Mouse (Mus musculus) hindbrain, embryonic 12.5 days (tissue): ENCODE data around the gene Lin28a. TPM values are rescaled to one million over a fixed set of nuclear protein-coding genes. Genes with fewer than 3 reads are reported as not detected.
A peak's percentile ranks its signal among the peaks of the same experiment; 100 is the strongest.

Experiments used
- ATAC-seq: fragments of 200-750 bp; cut with Nextera tagmentation; 2 replicates; pipeline ENCODE4 v1.8.0; 2017; ENCODE audit warnings: moderate TSS enrichment; ENCODE audit not compliant: low FRiP score
- H3K27ac ChIP-seq: fragments of 300-500 bp; sonication (generic); 2 replicates; pipeline ENCODE4 v1.5.1; 2016; ENCODE audit warnings: mild to moderate bottlenecking
- H3K27me3 ChIP-seq: fragments of 300-500 bp; sonication (generic); 2 replicates; pipeline ENCODE4 v1.6.1; 2016; ENCODE audit warnings: mild to moderate bottlenecking
- H3K36me3 ChIP-seq: fragments of 300-500 bp; sonication (generic); 2 replicates; pipeline ENCODE4 v1.6.1; 2016; ENCODE audit warnings: mild to moderate bottlenecking
- H3K4me1 ChIP-seq: fragments of 300-500 bp; sonication (generic); 2 replicates; pipeline ENCODE4 v1.6.1; 2016
- H3K4me2 ChIP-seq: fragments of 300-500 bp; sonication (generic); replicated peaks from 2 replicates; pipeline ENCODE4 v1.6.1; 2016; ENCODE audit warnings: mild to moderate bottlenecking
- H3K4me3 ChIP-seq: fragments of 300-500 bp; sonication (generic); 2 replicates; pipeline ENCODE4 v1.5.1; 2016; ENCODE audit warnings: mild to moderate bottlenecking
- H3K9ac ChIP-seq: fragments of 300-500 bp; sonication (generic); 2 replicates; pipeline ENCODE4 v1.6.1; 2016; ENCODE audit warnings: mild to moderate bottlenecking, moderate library complexity
- H3K9me3 ChIP-seq: fragments of 300-500 bp; sonication (generic); replicated peaks from 2 replicates; pipeline ENCODE4 v1.6.1; 2016; ENCODE audit warnings: mild to moderate bottlenecking
- WGBS: fragments of 180-500 bp; shearing (Covaris S2); methylation state at CpG from one replicate; pipeline ENCODE4 v1.1.7; 2016; 5-methylcytosine and 5-hydroxymethylcytosine counted together
- polyA plus RNA-seq: library from polyadenylated mRNA; unstranded; fragments of >200 nt; fragmentation: Nextera tagmentation; extraction: Ambion mirVana; gene quantifications from 2 replicates; pipeline ENCODE4 v1.2.1, GENCODE M21; 2016

Gene Lin28a
- polyA plus RNA-seq, 1 experiment from 2014 or later: 1.4 TPM

GRCm38 (mm10) chr4:133968150-133968921 is 50.3 kb downstream of the Lin28a start, which contains the start of gene Hmgn2:
Gene Hmgn2, minus strand, starts transcription at chr4:133968650.
- H3K4me1 ChIP-seq: peaks cover 45% of the 10 kb centered on the region
- no peaks in the 10 kb centered on the region for H3K9me3 ChIP-seq
- peaks cover 37% of the 10 kb centered on the region for H3K36me3 ChIP-seq
- H3K27me3 ChIP-seq: no peaks in the 10 kb centered on the region
- peak within 1 kb of the TSS; percentile 97 for H3K9ac ChIP-seq
- peak within 1 kb of the TSS; percentile 100 for H3K27ac ChIP-seq
- ATAC-seq: peak; percentile 71
- H3K4me3 ChIP-seq: peak within 1 kb of the TSS; percentile 79
- under 1% methylated on average over 42 of the region's 42 CpGs for WGBS
- peak within 1 kb of the TSS; percentile 87 for H3K4me2 ChIP-seq

- peak; percentile 84 for ATAC-seq
- H3K27me3 ChIP-seq: no peaks in the 10 kb centered on the region
- peaks cover 37% of the 10 kb centered on the region for H3K36me3 ChIP-seq
- peak overlapping the region; percentile 87 for H3K4me2 ChIP-seq
- WGBS: 2% methylated on average over 29 of the region's 29 CpGs
- H3K9me3 ChIP-seq: no peaks in the 10 kb centered on the region
- H3K27ac ChIP-seq: peak overlapping the region; percentile 100
- peak overlapping the region; percentile 79 for H3K4me3 ChIP-seq
- peak overlapping the region; percentile 97 for H3K9ac ChIP-seq
- H3K4me1 ChIP-seq: peaks cover 45% of the 10 kb centered on the region
Measured at GRCm38 (mm10) chr4:133967866-133968149, 50.8 kb downstream of the Lin28a start.

- Histone ChIP-seq H3K36me3 (peaks cover 37% of the 10 kb centered on the region), H3K9ac (peak overlapping the region; percentile 97), H3K9me3 (no peaks in the 10 kb centered on the region), H3K27me3 (no peaks in the 10 kb centered on the region), H3K4me1 (peaks cover 45% of the 10 kb centered on the region), H3K4me3 (peak overlapping the region; percentile 79), H3K27ac (peak overlapping the region; percentile 100), H3K4me2 (peak overlapping the region; percentile 87)
- peak; percentile 67 for ATAC-seq
- under 1% methylated on average over 85 of the region's 101 CpGs for WGBS
Measured at GRCm38 (mm10) chr4:133967138-133967865, 51.3 kb downstream of the Lin28a start.

DNA sequence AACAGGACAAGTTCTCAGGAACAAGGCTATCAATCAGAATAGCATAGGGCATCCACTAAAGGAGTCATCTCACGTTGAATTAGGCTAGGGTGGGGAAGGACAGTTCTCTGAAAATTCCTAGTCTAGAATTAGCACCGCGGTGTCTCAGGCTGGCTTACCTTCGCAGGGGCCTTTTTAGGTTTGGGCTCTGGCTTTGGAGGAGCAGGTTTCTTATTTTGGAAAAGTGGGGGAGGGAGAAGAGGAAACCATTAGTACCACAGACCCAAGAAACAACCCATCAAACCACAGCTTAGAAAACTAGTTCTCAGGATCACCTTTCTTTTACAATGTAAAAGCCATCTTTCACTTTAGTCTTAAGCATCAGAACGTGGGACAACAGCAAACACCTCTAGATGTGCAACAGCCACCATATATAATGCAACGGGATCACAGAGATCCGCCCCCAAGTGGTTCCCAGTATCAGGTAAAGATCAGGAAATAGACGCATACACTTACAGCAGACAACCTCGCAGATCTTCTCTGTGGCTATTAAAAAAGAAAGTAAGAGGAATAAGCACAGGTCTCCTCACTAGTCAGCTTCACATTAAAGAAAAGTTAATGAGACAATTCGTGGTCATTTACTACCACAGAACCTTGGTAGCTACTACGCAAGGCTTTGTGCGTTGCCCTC is 52.2 kb downstream of the Lin28a start:
- Histone ChIP-seq H3K27me3 (no peaks in the 10 kb centered on the region), H3K4me2 (peak overlapping the region; percentile 87), H3K27ac (peak overlapping the region; percentile 100; the same call in 1 of the 2 replicates), H3K36me3 (peaks cover 34% of the 10 kb centered on the region), H3K4me1 (peaks cover 45% of the 10 kb centered on the region), H3K9me3 (no peaks in the 10 kb centered on the region), H3K4me3 (peak overlapping the region; percentile 79), H3K9ac (peak overlapping the region; percentile 39)
- 54% methylated on average over 12 of the region's 12 CpGs for WGBS
- ATAC-seq: no peak

DNA sequence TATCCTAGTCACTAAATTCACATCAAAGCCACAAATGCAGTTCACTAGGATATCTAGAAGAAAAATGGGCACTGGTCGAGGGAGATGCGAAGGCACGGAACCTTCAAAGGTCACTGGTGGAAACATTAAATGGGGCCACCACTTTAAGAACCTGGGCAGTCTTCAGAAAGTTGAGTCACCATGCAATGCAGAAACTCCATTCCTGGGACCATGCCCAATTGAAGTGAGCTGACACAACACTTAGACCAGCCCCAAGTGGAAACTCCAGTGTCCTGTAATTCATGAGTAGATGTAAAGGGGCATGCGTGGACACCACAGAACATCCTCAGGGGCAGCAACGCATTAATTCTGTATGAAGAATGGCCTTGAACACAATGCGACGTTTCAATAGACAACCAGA is 56.1 kb downstream of the Lin28a start:
- Histone ChIP-seq H3K4me1 (peaks cover 14% of the 10 kb centered on the region), H3K4me3 (no peak overlapping the region), H3K9ac (no peak overlapping the region), H3K27me3 (no peaks in the 10 kb centered on the region), H3K4me2 (no peak overlapping the region), H3K9me3 (no peaks in the 10 kb centered on the region), H3K36me3 (peaks cover 34% of the 10 kb centered on the region), H3K27ac (no peak overlapping the region)
- WGBS: 84% methylated on average over 7 of the region's 7 CpGs
- ATAC-seq: no peak

DNA sequence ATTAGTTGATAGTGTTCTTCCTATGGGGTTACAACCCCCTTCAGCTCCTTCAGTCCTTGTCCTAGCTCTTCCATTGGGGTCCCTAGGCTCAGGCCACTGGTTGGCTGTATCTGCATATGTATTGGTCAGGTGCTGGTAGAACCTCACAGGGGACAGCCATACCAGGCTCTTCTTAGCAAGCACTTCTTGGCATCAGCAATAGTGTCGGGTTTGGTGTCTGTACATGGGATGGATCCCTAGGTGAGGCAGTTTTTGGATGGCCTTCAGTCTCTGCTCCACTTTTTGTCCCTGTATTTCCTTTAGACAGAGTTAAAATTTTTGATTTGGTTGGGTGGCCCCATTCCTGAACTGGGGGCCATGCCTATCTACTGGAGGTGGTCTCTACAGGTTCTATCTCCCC is 59.8 kb downstream of the Lin28a start:
- Histone ChIP-seq H3K27me3 (no peaks in the 10 kb centered on the region), H3K27ac (no peak overlapping the region), H3K4me1 (no peaks in the 10 kb centered on the region), H3K4me3 (no peak overlapping the region), H3K4me2 (no peak overlapping the region), H3K9ac (no peak overlapping the region), H3K9me3 (no peaks in the 10 kb centered on the region), H3K36me3 (peaks cover 15% of the 10 kb centered on the region)
- 81% methylated on average over 1 of the region's 1 CpGs for WGBS
- ATAC-seq: no peak

DNA sequence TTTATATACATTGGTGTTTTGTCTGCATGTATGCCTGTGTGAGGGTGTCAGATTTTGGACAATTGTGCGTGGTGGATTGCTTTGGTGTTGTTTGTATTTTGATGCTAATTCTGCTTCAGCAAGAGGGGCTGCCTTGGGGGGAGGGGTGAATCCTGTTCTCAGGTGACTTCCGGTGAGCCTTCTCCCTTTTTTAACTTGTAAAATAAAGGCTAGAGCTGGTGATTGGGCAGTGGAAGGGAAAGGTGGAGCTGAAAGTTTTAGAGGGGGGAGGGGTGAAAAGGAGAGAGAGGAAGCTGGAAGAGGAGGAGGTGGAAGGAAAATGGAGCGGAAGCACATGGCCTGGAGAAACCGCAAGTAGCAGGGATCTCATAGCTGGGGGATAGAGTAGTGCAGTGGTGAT is 62.3 kb downstream of the Lin28a start:
- WGBS: 87% methylated on average over 4 of the region's 4 CpGs
- Histone ChIP-seq H3K27ac (no peak overlapping the region), H3K4me2 (no peak overlapping the region), H3K4me1 (no peaks in the 10 kb centered on the region), H3K9me3 (no peaks in the 10 kb centered on the region), H3K4me3 (no peak overlapping the region), H3K9ac (no peak overlapping the region), H3K27me3 (no peaks in the 10 kb centered on the region), H3K36me3 (no peaks in the 10 kb centered on the region)
- no peak for ATAC-seq

Other genes starting within 250 kb of the Lin28a start
- 30.3 and 37.4 TPM in 2 replicates for gene Rps6ka1, start 131.0 kb downstream of the Lin28a start, polyA plus RNA-seq
- gene Hmgn2, start 50.2 kb downstream of the Lin28a start, polyA plus RNA-seq: 2,290 and 2,342 TPM in 2 replicates
- 43.1 and 44.1 TPM in 2 replicates for gene Dhdds, start 17.9 kb downstream of the Lin28a start, polyA plus RNA-seq
- not detected in 2 replicates for gene Zfp683, start 35.0 kb upstream of the Lin28a start, polyA plus RNA-seq
- 2.3 and 2.5 TPM in 2 replicates for gene Crybg2, start 42.0 kb upstream of the Lin28a start, polyA plus RNA-seq
- gene Cd52, start 76.2 kb upstream of the Lin28a start, polyA plus RNA-seq: 4.8 and 5.0 TPM in 2 replicates
- 11.6 and 13.4 TPM in 2 replicates for gene Ubxn11, start 83.7 kb upstream of the Lin28a start, polyA plus RNA-seq
- gene Sh3bgrl3, start 109.9 kb upstream of the Lin28a start, polyA plus RNA-seq: 333 and 369 TPM in 2 replicates
- 28.1 and 30.4 TPM in 2 replicates for gene Cep85, start 168.3 kb upstream of the Lin28a start, polyA plus RNA-seq
- not detected in 2 replicates for gene Gm7534, start 184.2 kb upstream of the Lin28a start, polyA plus RNA-seq
- not detected in 2 replicates for gene Catsper4, start 208.5 kb upstream of the Lin28a start, polyA plus RNA-seq
- gene Cnksr1, start 219.6 kb upstream of the Lin28a start, polyA plus RNA-seq: 0.46 and 1.3 TPM in 2 replicates
- gene E130218I03Rik, start 224.8 kb upstream of the Lin28a start, polyA plus RNA-seq: 0.31 and 0.66 TPM in 2 replicates
- gene Zfp593, start 226.8 kb upstream of the Lin28a start, polyA plus RNA-seq: 18.3 TPM in 2 replicates
- gene Gm30191, start 228.1 kb upstream of the Lin28a start, polyA plus RNA-seq: 0.35 and 0.39 TPM in 2 replicates
- 8.5 and 8.9 TPM in 2 replicates for gene Grrp1, start 235.3 kb upstream of the Lin28a start, polyA plus RNA-seq